In genomic region chrX:87502604-87503003, GRCm38 (mm10) we compare ENCODE assay signal across 19 mouse cellular contexts.
DNase-seq lines count a peak whose midpoint lies in the region; ATAC-seq lines count a peak whose summit lies in the region.
"Had no signal": no experiment of that assay in that cellular context is flagged by ENCODE, and none has a peak within 500 bp of the region (broad histone marks: within the 10 kb centered on the region; RNA-seq: fewer than 3 reads in every experiment).

No protein-coding gene starts in this region.

- no peak overlapping the region for H3K9ac ChIP-seq in forebrain, embryonic 13.5 days
- H3K9ac ChIP-seq in forebrain, embryonic 12.5 days: no peak overlapping the region
- H3K9ac ChIP-seq: hindbrain, embryonic 15.5 days had no signal

- 0 out of 2 replicates have a peak, but pooled peaks have one; percentile 65 for ATAC-seq in forebrain, embryonic 13.5 days
- ATAC-seq in forebrain, embryonic 12.5 days (ENCODE audit: low FRiP score): no peak
- ATAC-seq: intestine, embryonic 16.5 days; Patski had no signal

- no peaks in the 10 kb centered on the region for H3K9me3 ChIP-seq in forebrain, embryonic 13.5 days (replicated peaks)
- H3K9me3 ChIP-seq in forebrain, embryonic 12.5 days: no peaks in the 10 kb centered on the region
- H3K9me3 ChIP-seq: G1E; hindbrain, embryonic 15.5 days had no signal

- H3K4me3 ChIP-seq in forebrain, embryonic 13.5 days: no peak overlapping the region
- H3K4me3 ChIP-seq in forebrain, embryonic 12.5 days (replicated peaks): no peak overlapping the region
- H3K4me3 ChIP-seq: hindbrain, embryonic 15.5 days had no signal

- H3K4me2 ChIP-seq in forebrain, embryonic 13.5 days: no peak overlapping the region
- no peak overlapping the region for H3K4me2 ChIP-seq in forebrain, embryonic 12.5 days
- H3K4me2 ChIP-seq: hindbrain, embryonic 15.5 days had no signal

- no peak overlapping the region for H3K27ac ChIP-seq in forebrain, embryonic 13.5 days
- no peak overlapping the region for H3K27ac ChIP-seq in forebrain, embryonic 12.5 days
- H3K27ac ChIP-seq: hindbrain, embryonic 15.5 days had no signal

- H3K27me3 ChIP-seq in forebrain, embryonic 13.5 days: no peaks in the 10 kb centered on the region
- H3K27me3 ChIP-seq in forebrain, embryonic 12.5 days: no peaks in the 10 kb centered on the region
- H3K27me3 ChIP-seq: CH12.LX; hindbrain, embryonic 15.5 days had no signal

- H3K4me1 ChIP-seq in forebrain, embryonic 13.5 days: no peaks in the 10 kb centered on the region
- H3K4me1 ChIP-seq in forebrain, embryonic 12.5 days: no peaks in the 10 kb centered on the region
- H3K4me1 ChIP-seq: hindbrain, embryonic 15.5 days had no signal

- WGBS in forebrain, embryonic 13.5 days: 69% methylated on average over 5 of the region's 5 CpGs
- 74% methylated on average over 5 of the region's 5 CpGs for WGBS in forebrain, embryonic 12.5 days

- DNase-seq in brain, adult 2 months (ENCODE audit: low read depth, low spot score): peak; percentile 72
- DNase-seq in cerebellum, adult 18-20 months: peak; percentile 14 to 23
- peak; percentile 8 to 20 for DNase-seq in cerebellum, postnatal 14 days
- no peak for DNase-seq in adrenal gland, postnatal 25 days
- no peak for DNase-seq in kidney, adult 18-20 months
- DNase-seq: B cell, adult 2 months; gastrocnemius, postnatal 36 days; kidney, postnatal 36 days; layer of hippocampus, postnatal 36 days; lung, postnatal 4 days; right cerebral cortex, postnatal 14 days; thymus, postnatal 14 days had no signal

- H3K36me3 ChIP-seq in forebrain, embryonic 13.5 days (ENCODE audit: poor library complexity, severe bottlenecking): no peaks in the 10 kb centered on the region
- no peaks in the 10 kb centered on the region for H3K36me3 ChIP-seq in forebrain, embryonic 12.5 days (replicated peaks)
- H3K36me3 ChIP-seq: G1E; hindbrain, embryonic 15.5 days had no signal

Comparison
In these comparisons a context has a peak if more than half of its experiments do, and no peak if none do; other contexts are left out.
1. DNase-seq: peak in brain, adult 2 months (single experiment), cerebellum, adult 18-20 months (2 of 2) and cerebellum, postnatal 14 days (2 of 2); none in adrenal gland, postnatal 25 days (single experiment) and kidney, adult 18-20 months (single experiment).